Mouse (Mus musculus) brain, embryonic 14.5 days (tissue): ENCODE measurements at regions not wholly inside any gene's neighbourhood (a gene's known extent, or its start where the extent isn't known, plus 50 kb on each side); places are given as distances from the start of the nearest gene placed in this dataset.
"Not testable (repeated sequence)": the region's sequence is repeated elsewhere in the genome, so short reads cannot be mapped to it uniquely, and the experiment has no call there.

Experiments used
- DNase-seq: peaks from one replicate; pipeline ENCODE4 v3.0.0-alpha.2; 2011; ENCODE audit warnings: low read depth
- CTCF ChIP-seq: fragments of 200-500 bp; IDR thresholded peaks from 2 replicates; pipeline ENCODE4 v1.5.1; 2012; ENCODE audit warnings: inconsistent platforms, mild to moderate bottlenecking, moderate library complexity, borderline replicate concordance; ENCODE audit not compliant: insufficient read depth, insufficient read length; ENCODE audit errors: extremely low read depth
- POLR2A ChIP-seq: fragments of 200-500 bp; IDR thresholded peaks from 2 replicates; pipeline ENCODE4 v1.6.1; 2012; ENCODE audit warnings: mild to moderate bottlenecking, inconsistent platforms, borderline replicate concordance; ENCODE audit not compliant: poor library complexity, insufficient read depth, insufficient read length, severe bottlenecking; ENCODE audit errors: extremely low read depth

DNA sequence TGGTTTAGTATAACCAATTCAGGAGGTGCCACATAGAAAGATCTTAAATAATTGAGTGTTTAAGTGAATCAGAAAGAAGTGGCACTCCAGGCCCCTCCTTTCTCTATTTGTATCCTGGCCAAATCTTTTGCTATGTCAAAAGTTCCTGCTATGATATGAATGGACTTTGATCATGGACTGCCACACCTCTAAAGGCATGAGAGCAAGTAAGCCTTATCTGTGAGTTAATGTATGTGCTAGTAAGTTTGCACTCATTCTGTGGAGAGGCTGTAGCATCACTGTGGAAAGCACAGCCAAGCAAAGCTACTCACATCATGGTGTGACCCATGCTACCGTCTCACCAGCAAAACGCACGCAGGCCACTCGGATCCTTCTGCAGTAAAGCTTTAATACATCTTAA lies 140.2 kb downstream of the Jrkl start:
- no peak for TF ChIP-seq POLR2A
- no peak for TF ChIP-seq CTCF

GRCm38 (mm10) chr9:13083669-13084068 lies 162.0 kb downstream of the Jrkl start:
- TF ChIP-seq POLR2A (no peak), CTCF (no peak)
- no peak for DNase-seq

More for the DNA sequence above, 140.2 kb downstream of the Jrkl start:
- no peak for DNase-seq

- TF ChIP-seq POLR2A (no peak), CTCF (no peak)
- DNase-seq, result no peak
Observed at GRCm38 (mm10) chr9:13049079-13049478, 196.6 kb downstream of the Jrkl start.

- peak; percentile 54 for DNase-seq
- TF ChIP-seq POLR2A (no peak), CTCF (no peak)
Observed at GRCm38 (mm10) chr9:13019025-13019424, 226.6 kb downstream of the Jrkl start.

GRCm38 (mm10) chr9:12983209-12983608 lies 262.4 kb downstream of the Jrkl start:
- not testable (repeated sequence) for DNase-seq

GRCm38 (mm10) chr9:12973022-12973421 lies 272.6 kb downstream of the Jrkl start:
- TF ChIP-seq CTCF, result no peak
- TF ChIP-seq POLR2A, result no peak
- peak; percentile 51 for DNase-seq

DNA sequence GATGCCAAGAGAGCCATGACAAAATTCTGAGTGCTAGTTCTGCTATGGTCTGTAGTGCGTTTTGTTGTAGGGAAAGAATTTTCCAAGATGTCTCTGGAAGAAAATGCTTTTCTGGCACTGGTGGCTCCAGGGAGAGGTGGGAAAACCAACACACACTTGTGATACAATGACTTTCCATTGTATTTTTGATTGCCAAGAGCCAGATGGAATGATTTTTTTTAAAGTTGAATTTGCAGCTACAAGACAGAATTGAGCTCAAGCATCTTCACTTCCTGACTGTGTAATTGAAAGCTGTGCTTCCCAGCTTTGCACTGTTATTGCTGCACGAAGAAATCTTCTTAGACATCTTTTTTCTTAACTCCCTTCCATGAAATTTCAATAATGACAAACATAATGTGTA lies 285.3 kb downstream of the Jrkl start:
- no peak for TF ChIP-seq CTCF
- no peak for TF ChIP-seq POLR2A
- DNase-seq, result peak; percentile 23

- TF ChIP-seq CTCF, result no peak
- TF ChIP-seq POLR2A, result no peak
- peak; percentile 52 for DNase-seq
Observed at GRCm38 (mm10) chr9:12946088-12946487, 299.5 kb downstream of the Jrkl start.

GRCm38 (mm10) chr9:12945476-12945875 lies 300.2 kb downstream of the Jrkl start:
- no peak for TF ChIP-seq CTCF
- no peak for TF ChIP-seq POLR2A
- peak; percentile 32 for DNase-seq

- no peak for TF ChIP-seq POLR2A
- TF ChIP-seq CTCF, result no peak
- DNase-seq, result peak; percentile 9
Observed at GRCm38 (mm10) chr9:12945037-12945436, 300.6 kb downstream of the Jrkl start.

DNA sequence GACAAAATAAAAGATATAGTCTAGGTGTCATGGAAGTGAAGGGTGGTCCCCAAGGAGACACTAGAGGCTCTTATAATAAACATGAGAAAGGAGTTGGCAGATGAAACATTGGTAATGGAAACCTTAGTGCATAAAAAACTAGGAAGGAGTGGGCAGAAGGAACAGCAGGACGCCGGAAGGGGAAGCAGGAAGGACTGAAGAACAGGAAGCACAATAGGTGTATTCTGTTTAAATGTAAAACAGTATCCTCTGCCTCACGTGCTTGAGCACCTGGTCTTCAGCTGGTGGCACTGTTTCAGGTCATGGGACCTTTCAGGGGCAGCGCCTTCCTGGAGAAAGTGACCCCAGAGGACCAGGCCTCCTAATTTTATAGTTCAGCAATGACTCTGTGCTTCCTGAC lies 310.6 kb downstream of the Jrkl start:
- TF ChIP-seq POLR2A, result no peak
- no peak for TF ChIP-seq CTCF

GRCm38 (mm10) chr9:12925549-12926186 lies 320.0 kb downstream of the Jrkl start:
- TF ChIP-seq CTCF (no peak), POLR2A (no peak)
- peak; percentile 17 for DNase-seq

More for the DNA sequence above, 310.6 kb downstream of the Jrkl start:
- no peak for DNase-seq
